Mouse (Mus musculus): ENCODE results near the gene Fosb. TPM values are rescaled to one million over a fixed set of nuclear protein-coding genes. Genes with fewer than 3 reads are reported as not detected.
A peak's percentile ranks its signal among the peaks of the same experiment; 100 is the strongest.

Gene Fosb
- polyA plus RNA-seq, 1 experiment, result 1.9 TPM

GRCm38 (mm10) chr7:19325262-19326199, 15.7 kb upstream of the Fosb start:
- Histone ChIP-seq H3K36me3 (ENCODE audit: control insufficient read depth, insufficient read depth, low read length) (no peaks in the 10 kb centered on the region), H3K4me3 (ENCODE audit: control insufficient read depth, insufficient read depth, low read length) (no peak overlapping the region), H3K27ac (ENCODE audit: control insufficient read depth, insufficient read depth, low read length) (no peak overlapping the region), H3K4me1 (replicated peaks; ENCODE audit: control insufficient read depth, insufficient read depth, low read length) (peaks cover 3% of the 10 kb centered on the region; the same call in 1 of the 2 replicates), H3K27me3 (ENCODE audit: control insufficient read depth, insufficient read depth, low read length) (peaks cover 5% of the 10 kb centered on the region)
- 48% methylated on average over 21 of the region's 21 CpGs for WGBS
- no peak for DNase-seq
- no peak for TF ChIP-seq POLR2A (IDR thresholded peaks at IDR 0.05; ENCODE audit: control insufficient read depth, extremely low read depth, insufficient read depth, low read length, poor library complexity)
- TF ChIP-seq CTCF (IDR thresholded peaks at IDR 0.05; ENCODE audit: borderline replicate concordance, control insufficient read depth, extremely low read depth, insufficient read depth, low read length, poor library complexity), result no peak

- H3K27ac ChIP-seq (ENCODE audit: control insufficient read depth, insufficient read depth, low read length), result no peak overlapping the region
These were observed 14.4 kb upstream of the Fosb start for GRCm38 (mm10) chr7:19324221-19324620.

GRCm38 (mm10) chr7:19322489-19322888, 12.6 kb upstream of the Fosb start:
- no peak for DNase-seq
- H3K4me3 ChIP-seq (ENCODE audit: control insufficient read depth, insufficient read depth, low read length), result no peak overlapping the region
- H3K27me3 ChIP-seq (ENCODE audit: control insufficient read depth, insufficient read depth, low read length), result peaks cover 5% of the 10 kb centered on the region; the same call in 1 of the 2 replicates
- H3K4me1 ChIP-seq (replicated peaks; ENCODE audit: control insufficient read depth, insufficient read depth, low read length), result peaks cover 8% of the 10 kb centered on the region
- TF ChIP-seq CTCF (IDR thresholded peaks at IDR 0.05; ENCODE audit: borderline replicate concordance, control insufficient read depth, extremely low read depth, insufficient read depth, low read length, poor library complexity) (no peak), POLR2A (IDR thresholded peaks at IDR 0.05; ENCODE audit: control insufficient read depth, extremely low read depth, insufficient read depth, low read length, poor library complexity) (no peak)
- WGBS, result 67% methylated on average over 9 of the region's 9 CpGs
- H3K36me3 ChIP-seq (ENCODE audit: control insufficient read depth, insufficient read depth, low read length), result no peaks in the 10 kb centered on the region
- H3K27ac ChIP-seq (ENCODE audit: control insufficient read depth, insufficient read depth, low read length), result no peak overlapping the region

More at GRCm38 (mm10) chr7:19324221-19324620, 14.4 kb upstream of the Fosb start:
- DNase-seq, result no peak
- 94% methylated on average over 11 of the region's 11 CpGs for WGBS
- no peaks in the 10 kb centered on the region for H3K36me3 ChIP-seq (ENCODE audit: control insufficient read depth, insufficient read depth, low read length)
- TF ChIP-seq POLR2A (IDR thresholded peaks at IDR 0.05; ENCODE audit: control insufficient read depth, extremely low read depth, insufficient read depth, low read length, poor library complexity) (no peak), CTCF (IDR thresholded peaks at IDR 0.05; ENCODE audit: borderline replicate concordance, control insufficient read depth, extremely low read depth, insufficient read depth, low read length, poor library complexity) (no peak)
- H3K4me1 ChIP-seq (replicated peaks; ENCODE audit: control insufficient read depth, insufficient read depth, low read length), result peaks cover 8% of the 10 kb centered on the region
- H3K4me3 ChIP-seq (ENCODE audit: control insufficient read depth, insufficient read depth, low read length), result no peak overlapping the region
- H3K27me3 ChIP-seq (ENCODE audit: control insufficient read depth, insufficient read depth, low read length), result peaks cover 5% of the 10 kb centered on the region

- H3K4me3 ChIP-seq (ENCODE audit: control insufficient read depth, insufficient read depth, low read length), result no peak overlapping the region
- no peak for TF ChIP-seq POLR2A (IDR thresholded peaks at IDR 0.05; ENCODE audit: control insufficient read depth, extremely low read depth, insufficient read depth, low read length, poor library complexity)
- TF ChIP-seq CTCF (IDR thresholded peaks at IDR 0.05; ENCODE audit: borderline replicate concordance, control insufficient read depth, extremely low read depth, insufficient read depth, low read length, poor library complexity), result no peak
- no peaks in the 10 kb centered on the region for H3K36me3 ChIP-seq (ENCODE audit: control insufficient read depth, insufficient read depth, low read length)
- no peak overlapping the region for H3K27ac ChIP-seq (ENCODE audit: control insufficient read depth, insufficient read depth, low read length)
- DNase-seq, result no peak
- H3K4me1 ChIP-seq (replicated peaks; ENCODE audit: control insufficient read depth, insufficient read depth, low read length), result peaks cover 7% of the 10 kb centered on the region
- WGBS, result 22% methylated on average over 5 of the region's 5 CpGs
- H3K27me3 ChIP-seq (ENCODE audit: control insufficient read depth, insufficient read depth, low read length), result no peaks in the 10 kb centered on the region
These were observed 11.6 kb upstream of the Fosb start for GRCm38 (mm10) chr7:19321464-19321863.

GRCm38 (mm10) chr7:19320637-19321036, 10.8 kb upstream of the Fosb start:
- no peak for TF ChIP-seq POLR2A (IDR thresholded peaks at IDR 0.05; ENCODE audit: control insufficient read depth, extremely low read depth, insufficient read depth, low read length, poor library complexity)
- TF ChIP-seq CTCF (IDR thresholded peaks at IDR 0.05; ENCODE audit: borderline replicate concordance, control insufficient read depth, extremely low read depth, insufficient read depth, low read length, poor library complexity), result no peak
- DNase-seq, result no peak
- Histone ChIP-seq H3K27me3 (ENCODE audit: control insufficient read depth, insufficient read depth, low read length) (no peaks in the 10 kb centered on the region), H3K36me3 (ENCODE audit: control insufficient read depth, insufficient read depth, low read length) (no peaks in the 10 kb centered on the region), H3K4me3 (ENCODE audit: control insufficient read depth, insufficient read depth, low read length) (no peak overlapping the region), H3K4me1 (replicated peaks; ENCODE audit: control insufficient read depth, insufficient read depth, low read length) (peaks cover 5% of the 10 kb centered on the region), H3K27ac (ENCODE audit: control insufficient read depth, insufficient read depth, low read length) (no peak overlapping the region)
- WGBS, result 47% methylated on average over 7 of the region's 7 CpGs

GRCm38 (mm10) chr7:19319906-19320305, 10.1 kb upstream of the Fosb start:
- peak; percentile 90 for DNase-seq
- TF ChIP-seq CTCF (IDR thresholded peaks at IDR 0.05; ENCODE audit: borderline replicate concordance, control insufficient read depth, extremely low read depth, insufficient read depth, low read length, poor library complexity), result peak; percentile 70; the same call in 1 of the 2 replicates
- 0 out of 2 replicates have a peak, but pooled peaks have one; percentile 38 for TF ChIP-seq POLR2A (IDR thresholded peaks at IDR 0.05; ENCODE audit: control insufficient read depth, extremely low read depth, insufficient read depth, low read length, poor library complexity)
- H3K4me3 ChIP-seq (ENCODE audit: control insufficient read depth, insufficient read depth, low read length), result peak overlapping the region; percentile 29
- no peaks in the 10 kb centered on the region for H3K36me3 ChIP-seq (ENCODE audit: control insufficient read depth, insufficient read depth, low read length)
- 1% methylated on average over 41 of the region's 41 CpGs for WGBS
- no peak overlapping the region for H3K27ac ChIP-seq (ENCODE audit: control insufficient read depth, insufficient read depth, low read length)
- peaks cover 5% of the 10 kb centered on the region for H3K4me1 ChIP-seq (replicated peaks; ENCODE audit: control insufficient read depth, insufficient read depth, low read length)
- no peaks in the 10 kb centered on the region for H3K27me3 ChIP-seq (ENCODE audit: control insufficient read depth, insufficient read depth, low read length)
